Mouse (Mus musculus): ENCODE results near the gene Styk1.

The Styk1 gene

DNA sequence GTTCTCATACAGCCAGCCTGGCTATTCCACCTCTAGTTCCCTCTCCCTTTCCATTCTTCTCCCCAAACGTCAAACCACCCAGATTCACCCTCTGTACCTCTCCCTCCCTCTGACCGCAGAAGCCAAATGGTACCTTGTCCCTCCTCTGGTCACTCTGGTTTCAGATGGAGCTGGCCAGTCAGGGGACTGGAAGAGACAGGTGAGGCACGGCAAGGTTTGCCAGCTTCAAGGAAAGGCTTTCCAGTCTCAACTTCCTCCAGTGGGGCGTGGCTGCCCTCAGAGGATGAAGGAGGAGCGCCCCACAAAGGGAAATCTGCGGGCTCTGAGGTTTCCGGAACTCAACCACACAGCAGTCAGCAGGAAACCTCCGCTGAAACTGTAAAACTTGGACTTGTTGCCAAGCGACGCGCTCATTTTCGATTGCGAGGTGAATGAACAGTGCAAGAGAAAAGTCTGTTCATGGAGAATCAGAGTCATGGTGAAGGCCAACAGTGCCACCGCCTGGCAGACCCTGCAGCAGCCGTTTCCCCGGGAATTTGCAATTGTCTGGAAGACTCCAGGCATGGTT is at the start of gene Styk1:
Gene Styk1, minus strand, starts transcription at position 246 of the 568 bp plus-strand sequence.
- peak; percentile 65 for DNase-seq (ENCODE audit: low spot score)

GRCm38 (mm10) chr6:131403036-131403435 is 49.6 kb upstream of the Styk1 start:
- no peak for DNase-seq (ENCODE audit: low spot score)

GRCm38 (mm10) chr6:131402606-131403005 is 49.2 kb upstream of the Styk1 start:
- no peak for DNase-seq (ENCODE audit: low spot score)

DNA sequence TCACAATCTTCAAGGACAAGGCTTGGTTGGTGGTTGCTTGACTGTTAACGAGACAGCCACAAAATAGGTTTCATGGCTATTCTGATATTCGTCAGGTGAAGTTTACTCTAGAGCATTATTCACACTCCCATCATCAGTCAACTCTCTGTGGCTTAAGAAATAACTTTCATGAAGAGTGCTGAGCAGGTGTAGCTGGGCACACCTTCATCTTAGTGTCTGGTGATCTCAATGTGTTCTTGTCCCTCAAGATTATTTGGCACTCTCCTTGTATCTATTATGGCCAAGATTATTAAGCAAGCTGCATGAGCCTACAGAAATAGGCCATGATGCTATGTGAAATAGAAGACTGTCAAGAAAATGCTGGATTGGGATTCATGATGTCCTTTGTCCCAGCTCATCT is 47.9 kb upstream of the Styk1 start:
- no peak for DNase-seq (ENCODE audit: low spot score)

DNA sequence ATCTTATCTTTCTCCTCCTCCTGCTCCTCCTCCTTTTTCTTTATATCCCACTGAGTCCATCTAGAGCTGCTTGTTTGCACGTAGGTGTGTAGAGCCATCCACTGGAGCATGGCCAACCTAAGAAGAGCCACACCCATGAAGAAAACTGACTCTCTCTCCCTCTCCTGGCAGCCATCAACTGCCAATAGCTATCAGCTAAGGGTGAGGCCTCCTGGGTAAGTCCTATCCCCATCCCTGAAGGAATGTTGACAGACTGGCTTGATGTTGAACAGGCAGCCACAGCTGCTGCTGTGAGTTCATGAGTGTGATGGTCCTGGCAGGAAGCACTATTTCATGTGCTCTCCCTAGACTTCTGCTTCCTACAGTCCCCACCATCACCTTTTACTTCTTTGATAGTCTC is 43.3 kb upstream of the Styk1 start:
- no peak for DNase-seq (ENCODE audit: low spot score)

GRCm38 (mm10) chr6:131393873-131394660 is 40.7 kb upstream of the Styk1 start:
- DNase-seq (ENCODE audit: low spot score), result no peak

GRCm38 (mm10) chr6:131388040-131389021 is 34.9 kb upstream of the Styk1 start, which contains the start of gene Ybx3:
Gene Ybx3 (minus strand): TSS chr6:131388476.
- peak; percentile 82 for DNase-seq (ENCODE audit: low spot score)

GRCm38 (mm10) chr6:131387221-131388039 is 34.0 kb upstream of the Styk1 start:
- peak; percentile 58 for DNase-seq (ENCODE audit: low spot score)

GRCm38 (mm10) chr6:131386416-131387019 is 33.1 kb upstream of the Styk1 start:
- no peak for DNase-seq (ENCODE audit: low spot score)

- DNase-seq (ENCODE audit: low spot score), result no peak
These were observed 32.1 kb upstream of the Styk1 start for GRCm38 (mm10) chr6:131385469-131385868.

- no peak for DNase-seq (ENCODE audit: low spot score)
These were observed 30.4 kb upstream of the Styk1 start for GRCm38 (mm10) chr6:131383713-131384330.

DNA sequence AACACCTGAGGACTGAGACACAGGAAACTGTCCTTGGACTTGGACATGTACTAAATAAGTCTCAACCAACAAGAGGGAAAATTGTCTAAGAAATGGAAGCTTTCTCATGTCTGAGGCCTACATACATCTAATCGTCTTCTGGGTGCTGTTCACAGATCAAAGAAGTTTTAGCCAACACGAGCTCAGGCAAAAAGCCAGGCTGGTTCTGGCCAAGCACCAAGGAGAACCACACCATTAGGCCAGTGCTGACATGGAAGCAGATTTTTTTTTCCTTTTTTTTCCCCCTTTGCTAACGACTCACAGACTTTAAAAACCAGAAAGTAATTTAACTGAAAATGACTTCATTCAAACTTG is 29.6 kb upstream of the Styk1 start:
- DNase-seq (ENCODE audit: low spot score), result no peak

DNA sequence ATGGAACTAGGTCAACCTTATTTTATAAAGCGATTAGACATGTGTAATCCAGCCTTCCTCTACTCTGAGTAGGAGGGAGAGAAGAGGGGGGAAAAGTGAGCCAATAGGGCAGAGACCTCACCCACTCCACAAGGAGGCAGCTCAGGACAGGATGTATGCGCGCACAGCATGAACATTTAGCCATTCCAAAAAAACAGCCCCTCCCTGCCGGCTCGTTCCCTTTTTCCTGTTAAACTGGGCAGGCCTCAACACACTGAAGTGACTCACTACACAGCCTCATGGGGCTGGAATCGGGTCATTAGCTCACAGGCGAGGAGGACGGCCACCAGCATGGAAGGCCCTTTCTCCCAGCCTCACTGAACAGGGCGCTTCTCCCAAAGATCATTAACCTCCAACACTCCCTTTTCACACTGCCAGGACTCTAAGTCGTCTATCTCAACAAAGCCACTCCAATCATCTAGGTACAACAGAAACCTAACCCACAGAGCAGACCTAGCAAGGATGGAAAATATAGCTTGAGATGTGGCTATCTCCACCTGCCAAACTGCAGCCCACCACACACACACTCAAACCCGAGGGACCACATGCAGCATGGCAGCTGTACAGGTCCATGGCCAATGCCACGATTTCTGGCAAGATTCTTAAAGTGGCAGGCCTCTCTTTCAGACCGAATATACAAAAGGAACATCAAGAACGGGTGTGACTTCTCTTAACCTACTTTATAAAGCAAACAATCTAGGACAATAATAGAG is 29.0 kb upstream of the Styk1 start:
- peak; percentile 59 for DNase-seq (ENCODE audit: low spot score)

GRCm38 (mm10) chr6:131378858-131379428 is 25.5 kb upstream of the Styk1 start:
- DNase-seq (ENCODE audit: low spot score), result no peak

- DNase-seq (ENCODE audit: low spot score), result no peak
These were observed 24.0 kb upstream of the Styk1 start for GRCm38 (mm10) chr6:131377378-131377777.

GRCm38 (mm10) chr6:131374594-131375340 is 21.4 kb upstream of the Styk1 start:
- DNase-seq (ENCODE audit: low spot score), result no peak

GRCm38 (mm10) chr6:131373160-131373559 is 19.8 kb upstream of the Styk1 start:
- DNase-seq (ENCODE audit: low spot score), result no peak

DNA sequence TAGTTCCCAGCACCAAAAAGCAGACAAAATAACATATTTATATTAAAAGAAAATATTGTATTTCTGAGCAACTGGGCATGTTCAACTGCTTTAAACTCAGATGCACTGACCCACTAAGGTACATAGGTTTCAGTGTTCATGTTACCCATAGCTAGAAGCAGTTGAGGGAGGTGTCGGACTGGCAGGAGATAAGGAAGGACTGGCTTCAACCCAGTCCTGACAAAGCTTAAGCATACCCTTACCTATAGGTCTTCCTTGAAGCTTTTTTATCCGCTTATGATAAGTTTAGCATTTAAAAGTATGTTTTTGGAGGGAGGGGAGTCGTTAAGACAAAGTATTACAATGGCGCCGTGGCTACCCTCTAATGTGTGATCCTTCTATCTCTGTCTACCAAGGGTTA is 17.4 kb upstream of the Styk1 start:
- no peak for DNase-seq (ENCODE audit: low spot score)

Data from urinary bladder, postnatal 25 days (tissue).